Mouse (Mus musculus): Measurements from ENCODE around the gene Efcab7. TPM values are rescaled to one million over a fixed set of nuclear protein-coding genes. Genes with fewer than 3 reads are reported as not detected.

Efcab7 gene
- polyA plus RNA-seq, 1 experiment: 3.8 TPM

DNA sequence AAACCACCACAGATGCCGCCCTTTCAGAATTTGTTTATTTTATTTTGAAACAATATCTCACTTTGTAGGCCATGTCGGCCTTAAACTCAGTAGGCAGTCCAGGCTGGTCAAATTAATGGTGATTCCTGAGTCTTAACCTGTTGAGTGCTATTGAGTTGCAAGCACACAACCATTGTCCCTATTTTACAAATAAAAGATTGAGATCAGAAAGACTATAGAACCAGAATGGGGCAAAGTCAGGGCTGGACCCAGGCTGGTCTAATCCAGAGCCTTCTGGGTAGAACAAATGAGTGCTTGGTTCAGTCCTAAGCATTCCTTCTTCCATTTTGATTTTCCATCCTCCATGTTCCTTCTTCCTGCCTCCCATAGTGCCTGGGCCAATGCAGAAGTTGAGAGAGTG is 117.5 kb downstream of the Efcab7 start:
- DNase-seq: no peak
- H3K4me3 ChIP-seq (replicated peaks; ENCODE audit: insufficient read depth, low read depth, low read length): no peak overlapping the region
- WGBS: 94% methylated on average over 2 of the region's 2 CpGs
- TF ChIP-seq CTCF (IDR thresholded peaks at IDR 0.05; ENCODE audit: borderline replicate concordance, insufficient read depth, low read depth, low read length) (no peak), POLR2A (IDR thresholded peaks at IDR 0.05; ENCODE audit: borderline replicate concordance, insufficient read depth, low read length) (no peak)
- H3K4me1 ChIP-seq (ENCODE audit: control insufficient read depth, insufficient read depth, low read length): no peaks in the 10 kb centered on the region; the same call in none of the 2 replicates
- H3K27me3 ChIP-seq (ENCODE audit: control insufficient read depth, insufficient read depth, low read length): no peaks in the 10 kb centered on the region
- H3K27ac ChIP-seq (ENCODE audit: insufficient read depth, low read length): no peak overlapping the region

DNA sequence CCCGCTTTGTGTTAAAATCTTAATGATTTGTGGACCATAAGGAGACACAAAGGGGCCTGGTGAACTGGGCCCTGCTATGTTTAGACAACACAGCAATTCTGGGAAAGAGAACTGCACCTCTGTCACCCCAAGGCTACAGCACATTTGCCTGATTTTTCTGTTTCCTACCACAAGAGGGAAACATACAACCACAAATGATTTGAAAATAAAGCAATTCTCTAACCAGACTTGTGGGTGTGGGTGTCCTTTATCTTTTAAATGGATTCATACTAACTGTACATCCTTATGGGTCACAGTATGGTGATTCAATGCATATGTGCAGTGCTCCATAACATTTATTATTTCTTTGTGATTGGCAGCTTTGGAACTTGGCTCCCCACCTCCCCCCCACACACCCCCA is 118.2 kb downstream of the Efcab7 start:
- no peak for DNase-seq
- Histone ChIP-seq H3K27ac (ENCODE audit: insufficient read depth, low read length) (no peak overlapping the region), H3K27me3 (ENCODE audit: control insufficient read depth, insufficient read depth, low read length) (no peaks in the 10 kb centered on the region), H3K4me3 (replicated peaks; ENCODE audit: insufficient read depth, low read depth, low read length) (no peak overlapping the region), H3K4me1 (ENCODE audit: control insufficient read depth, insufficient read depth, low read length) (no peaks in the 10 kb centered on the region; the same call in 1 of the 2 replicates)
- TF ChIP-seq CTCF (IDR thresholded peaks at IDR 0.05; ENCODE audit: borderline replicate concordance, insufficient read depth, low read depth, low read length) (peak; percentile 29; the same call in 1 of the 2 replicates), POLR2A (IDR thresholded peaks at IDR 0.05; ENCODE audit: borderline replicate concordance, insufficient read depth, low read length) (no peak)
- 92% methylated on average over 1 of the region's 1 CpGs for WGBS

DNA sequence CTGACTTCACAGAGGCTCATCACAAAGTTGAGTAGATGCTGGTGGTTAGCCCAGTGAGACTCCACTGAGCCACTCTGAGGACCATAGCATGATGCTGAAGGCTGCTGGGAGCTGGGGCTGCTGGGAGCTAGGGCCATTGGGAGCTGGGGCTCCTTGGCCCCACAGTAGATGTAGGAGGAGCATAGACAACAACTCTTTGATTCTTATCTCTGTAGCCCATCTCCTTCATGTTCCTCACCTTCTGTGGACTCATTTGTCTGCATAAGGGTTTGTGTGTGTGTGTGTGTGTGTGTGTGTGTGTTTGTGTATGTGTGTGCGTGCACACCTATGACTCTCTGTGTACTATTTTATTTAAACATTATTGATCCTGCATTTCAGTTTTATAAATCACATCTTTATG is 118.9 kb downstream of the Efcab7 start:
- Histone ChIP-seq H3K4me1 (ENCODE audit: control insufficient read depth, insufficient read depth, low read length) (no peaks in the 10 kb centered on the region; the same call in none of the 2 replicates), H3K4me3 (replicated peaks; ENCODE audit: insufficient read depth, low read depth, low read length) (no peak overlapping the region), H3K27me3 (ENCODE audit: control insufficient read depth, insufficient read depth, low read length) (no peaks in the 10 kb centered on the region), H3K27ac (ENCODE audit: insufficient read depth, low read length) (no peak overlapping the region)
- TF ChIP-seq CTCF (IDR thresholded peaks at IDR 0.05; ENCODE audit: borderline replicate concordance, insufficient read depth, low read depth, low read length) (no peak), POLR2A (IDR thresholded peaks at IDR 0.05; ENCODE audit: borderline replicate concordance, insufficient read depth, low read length) (no peak)
- 100% methylated on average over 1 of the region's 1 CpGs for WGBS
- no peak for DNase-seq

DNA sequence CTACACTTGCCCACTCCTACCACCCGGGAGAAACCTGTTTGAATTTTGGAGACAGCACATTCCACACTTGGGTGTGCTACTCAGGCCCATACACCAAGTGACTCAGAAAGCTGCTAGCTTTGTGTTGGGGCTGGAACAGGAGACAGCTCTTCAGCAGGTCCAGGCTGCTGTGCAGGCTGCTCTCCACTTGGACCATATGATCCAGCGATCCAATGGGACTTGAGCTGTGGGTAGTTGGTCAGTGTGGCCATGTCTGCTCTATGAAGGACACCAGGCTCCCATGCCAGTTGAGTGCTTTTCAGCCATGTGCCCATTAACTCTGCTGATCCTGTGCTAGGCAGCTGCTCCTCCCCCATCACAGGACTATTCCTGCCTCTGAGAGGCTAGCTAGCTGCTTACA is 124.9 kb downstream of the Efcab7 start:
- H3K4me1 ChIP-seq (ENCODE audit: control insufficient read depth, insufficient read depth, low read length): peaks cover 4% of the 10 kb centered on the region
- no peak overlapping the region for H3K27ac ChIP-seq (ENCODE audit: insufficient read depth, low read length)
- DNase-seq: no peak
- TF ChIP-seq POLR2A (IDR thresholded peaks at IDR 0.05; ENCODE audit: borderline replicate concordance, insufficient read depth, low read length): no peak
- no peak for TF ChIP-seq CTCF (IDR thresholded peaks at IDR 0.05; ENCODE audit: borderline replicate concordance, insufficient read depth, low read depth, low read length)
- H3K27me3 ChIP-seq (ENCODE audit: control insufficient read depth, insufficient read depth, low read length): no peaks in the 10 kb centered on the region
- WGBS: 91% methylated on average over 2 of the region's 2 CpGs
- H3K4me3 ChIP-seq (replicated peaks; ENCODE audit: insufficient read depth, low read depth, low read length): no peak overlapping the region

DNA sequence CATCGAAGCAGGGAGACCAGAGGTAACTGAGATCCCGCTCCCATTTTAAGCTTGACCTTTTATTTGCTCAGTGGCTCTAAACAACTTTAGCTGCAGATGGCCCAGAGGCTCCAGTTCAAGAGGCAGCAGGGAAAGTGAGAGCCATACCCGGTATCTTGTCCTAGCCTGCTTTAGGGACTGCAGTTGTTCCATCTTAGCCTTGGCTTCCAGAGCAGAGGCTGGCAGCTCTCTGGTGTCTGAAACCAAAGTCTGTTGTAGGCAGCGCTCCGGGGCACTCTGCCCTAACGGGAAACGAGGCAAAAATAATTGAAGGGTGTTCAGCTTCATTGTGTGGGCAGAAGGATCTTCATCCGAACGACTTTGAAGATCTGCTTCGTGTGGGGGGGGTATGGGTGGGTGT is 126.4 kb downstream of the Efcab7 start:
- WGBS: 29% methylated on average over 10 of the region's 10 CpGs
- no peak for DNase-seq
- Histone ChIP-seq H3K27me3 (ENCODE audit: control insufficient read depth, insufficient read depth, low read length) (no peaks in the 10 kb centered on the region), H3K4me3 (replicated peaks; ENCODE audit: insufficient read depth, low read depth, low read length) (no peak overlapping the region), H3K27ac (ENCODE audit: insufficient read depth, low read length) (no peak overlapping the region), H3K4me1 (ENCODE audit: control insufficient read depth, insufficient read depth, low read length) (peaks cover 4% of the 10 kb centered on the region)
- TF ChIP-seq CTCF (IDR thresholded peaks at IDR 0.05; ENCODE audit: borderline replicate concordance, insufficient read depth, low read depth, low read length) (no peak), POLR2A (IDR thresholded peaks at IDR 0.05; ENCODE audit: borderline replicate concordance, insufficient read depth, low read length) (no peak)

DNA sequence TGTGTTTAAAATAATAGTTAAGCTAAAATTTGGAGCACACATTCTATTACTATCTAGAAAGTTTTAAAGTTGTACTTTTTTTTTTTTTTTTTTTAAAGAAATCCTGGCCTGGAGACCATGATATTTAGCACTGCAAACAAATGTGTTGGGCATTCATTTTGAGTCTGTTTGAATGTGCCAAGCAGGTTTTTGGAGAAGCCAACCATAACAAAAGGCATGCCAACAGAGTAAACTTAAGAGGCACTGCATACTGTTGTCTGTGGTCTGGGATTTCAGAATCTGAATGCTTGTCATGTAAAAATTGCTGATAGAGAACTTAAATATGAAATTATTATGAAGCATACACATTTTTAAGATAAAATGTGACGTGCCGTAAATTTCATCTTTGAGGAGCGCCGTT is 128.2 kb downstream of the Efcab7 start:
- no peak for DNase-seq
- Histone ChIP-seq H3K4me3 (replicated peaks; ENCODE audit: insufficient read depth, low read depth, low read length) (no peak overlapping the region), H3K27ac (ENCODE audit: insufficient read depth, low read length) (no peak overlapping the region), H3K27me3 (ENCODE audit: control insufficient read depth, insufficient read depth, low read length) (no peaks in the 10 kb centered on the region), H3K4me1 (ENCODE audit: control insufficient read depth, insufficient read depth, low read length) (peaks cover 4% of the 10 kb centered on the region)
- 93% methylated on average over 4 of the region's 4 CpGs for WGBS
- TF ChIP-seq CTCF (IDR thresholded peaks at IDR 0.05; ENCODE audit: borderline replicate concordance, insufficient read depth, low read depth, low read length) (no peak), POLR2A (IDR thresholded peaks at IDR 0.05; ENCODE audit: borderline replicate concordance, insufficient read depth, low read length) (no peak)

DNA sequence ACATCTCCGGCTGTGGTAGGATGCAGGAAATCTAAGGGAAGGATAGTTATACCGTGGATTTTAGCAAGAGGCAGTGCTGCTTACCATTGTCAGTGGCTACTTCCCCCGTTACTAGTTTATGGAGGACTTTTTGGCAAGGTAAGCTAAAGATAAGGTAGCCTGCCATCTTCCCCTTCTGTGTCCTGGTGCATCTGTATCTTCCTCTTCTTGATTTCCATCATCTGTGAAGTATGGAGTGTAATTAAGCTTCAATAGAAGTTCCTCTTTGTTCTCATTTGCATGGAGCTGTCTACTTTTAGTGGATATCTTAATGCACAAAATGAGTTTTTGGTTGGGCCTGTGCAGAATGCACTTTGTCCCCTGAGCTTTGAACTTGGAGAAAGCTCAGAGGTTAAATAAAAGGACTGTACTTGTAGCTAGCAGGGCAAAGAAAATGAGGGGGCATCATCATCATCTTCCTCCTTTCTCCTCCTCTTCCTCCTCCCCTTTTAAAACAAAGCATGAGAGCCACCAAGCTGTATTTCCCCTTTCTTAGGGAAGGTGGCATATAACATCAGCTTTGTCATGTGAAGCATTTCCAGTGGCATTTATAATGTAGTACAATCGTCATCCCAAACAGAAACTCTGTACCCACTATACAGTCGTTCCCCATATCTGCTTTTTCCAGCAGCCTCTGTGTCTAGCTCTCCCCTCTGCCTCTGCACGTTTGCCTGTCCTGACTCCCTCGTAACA is 129.3 kb downstream of the Efcab7 start:
- WGBS: 83% methylated on average over 7 of the region's 7 CpGs
- DNase-seq: no peak
- Histone ChIP-seq H3K27ac (ENCODE audit: insufficient read depth, low read length) (no peak overlapping the region), H3K27me3 (ENCODE audit: control insufficient read depth, insufficient read depth, low read length) (no peaks in the 10 kb centered on the region), H3K4me3 (replicated peaks; ENCODE audit: insufficient read depth, low read depth, low read length) (no peak overlapping the region), H3K4me1 (ENCODE audit: control insufficient read depth, insufficient read depth, low read length) (peaks cover 4% of the 10 kb centered on the region; the same call in 1 of the 2 replicates)
- TF ChIP-seq POLR2A (IDR thresholded peaks at IDR 0.05; ENCODE audit: borderline replicate concordance, insufficient read depth, low read length): no peak
- TF ChIP-seq CTCF (IDR thresholded peaks at IDR 0.05; ENCODE audit: borderline replicate concordance, insufficient read depth, low read depth, low read length): no peak

DNA sequence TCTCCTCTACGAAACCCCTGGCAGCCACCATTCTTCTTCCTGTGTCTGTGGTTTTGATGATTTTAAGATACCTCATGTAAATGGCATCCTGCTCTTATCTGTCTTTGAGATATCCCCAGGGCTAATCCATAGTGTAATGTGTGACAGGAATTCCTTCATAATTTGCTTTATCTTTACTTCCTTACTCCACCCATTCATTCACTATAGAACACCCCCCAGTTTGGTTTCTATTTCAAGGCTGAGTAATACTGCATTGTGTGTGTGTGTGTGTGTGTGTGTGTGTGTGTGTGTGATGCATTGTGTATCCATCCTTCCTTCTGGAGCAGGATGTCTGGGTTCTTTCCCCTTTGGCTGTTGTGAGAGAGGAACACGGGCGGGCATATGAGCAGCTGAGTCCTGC is 130.3 kb downstream of the Efcab7 start:
- TF ChIP-seq CTCF (IDR thresholded peaks at IDR 0.05; ENCODE audit: borderline replicate concordance, insufficient read depth, low read depth, low read length): no peak
- TF ChIP-seq POLR2A (IDR thresholded peaks at IDR 0.05; ENCODE audit: borderline replicate concordance, insufficient read depth, low read length): no peak
- H3K27me3 ChIP-seq (ENCODE audit: control insufficient read depth, insufficient read depth, low read length): no peaks in the 10 kb centered on the region
- 78% methylated on average over 3 of the region's 3 CpGs for WGBS
- no peak for DNase-seq
- H3K4me3 ChIP-seq (replicated peaks; ENCODE audit: insufficient read depth, low read depth, low read length): no peak overlapping the region
- H3K4me1 ChIP-seq (ENCODE audit: control insufficient read depth, insufficient read depth, low read length): peaks cover 4% of the 10 kb centered on the region; the same call in 1 of the 2 replicates
- no peak overlapping the region for H3K27ac ChIP-seq (ENCODE audit: insufficient read depth, low read length)

Other genes with a start within 250 kb of the Efcab7 start
- gene Foxd3, start 172.9 kb upstream of the Efcab7 start, polyA plus RNA-seq (2012; rRNA removed): 0.18 and 0.30 TPM in 2 replicates
- 15.1 and 15.3 TPM in 2 replicates for gene Alg6, start 113.5 kb upstream of the Efcab7 start, polyA plus RNA-seq (2012; rRNA removed)
- 104 and 107 TPM in 2 replicates for gene Pgm1, start 100.2 kb downstream of the Efcab7 start, polyA plus RNA-seq (2012; rRNA removed)
- 3.6 and 4.1 TPM in 2 replicates for gene Itgb3bp, start 100.6 kb downstream of the Efcab7 start, polyA plus RNA-seq (2012; rRNA removed)

All from cerebellum, adult 2 months (tissue).